Mouse (Mus musculus) small intestine, adult 2 months (tissue): ENCODE results near the gene Eme2. TPM values are rescaled to one million over a fixed set of nuclear protein-coding genes. Genes with fewer than 3 reads are reported as not detected.

ENCODE experiments used
- H3K27ac ChIP-seq: fragments of 200-500 bp; 2 replicates; pipeline ENCODE4 v1.5.1; 2012; ENCODE audit warnings: low read depth, low read length, control low read depth, inconsistent platforms; ENCODE audit not compliant: insufficient read depth
- H3K27me3 ChIP-seq: fragments of 200-500 bp; 2 replicates; pipeline ENCODE4 v1.6.1; 2012; ENCODE audit warnings: mild to moderate bottlenecking, moderate library complexity, low read length, inconsistent platforms; ENCODE audit not compliant: control insufficient read depth, insufficient read depth
- H3K36me3 ChIP-seq: fragments of 200-500 bp; 2 replicates; pipeline ENCODE4 v1.6.1; 2012; ENCODE audit warnings: mild to moderate bottlenecking, low read length, control low read depth, inconsistent platforms; ENCODE audit not compliant: control insufficient read depth, insufficient read depth
- H3K4me1 ChIP-seq: fragments of 200-500 bp; 2 replicates; pipeline ENCODE4 v1.6.1; 2012; ENCODE audit warnings: low read length, inconsistent platforms, mixed read lengths; ENCODE audit not compliant: control insufficient read depth, insufficient read depth, insufficient read length
- H3K4me3 ChIP-seq: fragments of 200-500 bp; 2 replicates; pipeline ENCODE4 v1.5.1; 2012; ENCODE audit warnings: low read depth, mild to moderate bottlenecking, control low read depth, inconsistent platforms, low read length, moderate library complexity
- CTCF ChIP-seq: fragments of 200-500 bp; IDR thresholded peaks from 2 replicates; pipeline ENCODE4 v1.5.1; 2012; ENCODE audit warnings: low read depth, mild to moderate bottlenecking, control low read depth, inconsistent platforms, low read length, moderate library complexity, mixed read lengths; ENCODE audit not compliant: insufficient replicate concordance, insufficient read length; ENCODE audit errors: extremely low read depth
- POLR2A ChIP-seq: fragments of 200-500 bp; IDR thresholded peaks from 2 replicates; pipeline ENCODE4 v1.6.1; 2012; ENCODE audit warnings: low read depth, mild to moderate bottlenecking, control low read depth, inconsistent platforms, low read length, moderate library complexity
- WGBS: fragments of 180-500 bp; shearing (Covaris S2); methylation state at CpG from one replicate; pipeline ENCODE4 v1.1.7; 2018; 5-methylcytosine and 5-hydroxymethylcytosine counted together
- polyA plus RNA-seq: library from polyadenylated mRNA; depleted of rRNA; stranded (reverse); fragments of >200 nt; gene quantifications from 2 replicates; pipeline ENCODE4 v1.2.3, GENCODE M21; 2012

Eme2 gene
- polyA plus RNA-seq, 1 experiment = 21.0 TPM

DNA sequence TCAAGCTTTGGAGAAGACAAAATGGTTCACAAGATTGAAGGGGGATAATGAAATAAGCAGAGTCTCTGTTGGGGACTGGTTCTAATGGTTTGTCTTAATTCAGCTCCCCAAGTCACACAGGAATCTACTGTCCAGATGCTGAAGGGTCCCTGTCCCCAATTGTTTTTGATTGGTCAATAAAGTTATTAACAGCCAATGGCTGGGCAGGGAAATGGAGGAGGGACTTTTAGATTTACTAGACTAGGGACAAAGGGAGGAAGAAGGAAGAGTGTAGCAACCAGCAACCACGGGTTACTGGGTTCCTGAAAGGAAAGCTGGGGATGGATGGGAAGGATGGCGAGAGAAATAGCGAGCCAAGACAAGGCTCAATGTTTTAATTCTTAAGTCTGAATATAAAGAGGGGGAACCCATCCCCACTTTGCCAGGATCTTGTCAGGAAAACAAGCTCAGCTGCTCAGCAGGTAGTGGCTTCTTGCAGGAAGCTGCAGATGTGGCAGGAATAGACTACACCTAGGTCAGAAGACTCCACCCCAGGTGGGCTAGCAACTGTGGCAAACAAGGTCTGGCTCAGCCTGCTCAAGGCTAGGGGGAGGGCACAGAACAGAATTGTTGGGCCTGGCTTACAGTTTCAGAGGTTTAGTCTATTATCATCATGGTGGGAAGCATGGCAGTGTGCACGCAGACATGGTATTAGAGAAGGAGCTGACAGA lies 21.0 kb downstream of the Eme2 start:
- Histone ChIP-seq H3K4me3 (no peak overlapping the region), H3K27ac (no peak overlapping the region), H3K27me3 (no peaks in the 10 kb centered on the region), H3K4me1 (peaks cover 8% of the 10 kb centered on the region), H3K36me3 (no peaks in the 10 kb centered on the region)
- 67% methylated on average over 4 of the region's 4 CpGs for WGBS
- TF ChIP-seq POLR2A (no peak), CTCF (no peak)

DNA sequence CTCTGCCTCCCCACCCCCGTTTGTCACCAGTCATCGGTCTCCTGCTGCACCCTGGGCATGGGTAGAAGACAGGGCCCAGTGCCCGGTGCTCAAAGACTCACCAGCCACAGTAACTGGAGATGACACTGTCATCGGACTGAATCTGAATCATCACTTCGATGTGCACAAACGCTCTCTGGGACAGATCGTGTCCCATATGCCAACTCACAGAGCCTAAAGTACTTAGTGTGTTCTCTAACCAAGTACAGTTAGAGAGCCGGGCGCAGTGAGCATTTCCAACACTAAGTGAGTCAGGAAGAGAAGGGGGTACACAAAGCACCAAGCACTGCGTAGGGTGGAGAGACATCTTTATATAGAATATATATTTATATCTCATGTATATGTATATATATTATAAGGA lies 27.0 kb downstream of the Eme2 start:
- no peak for TF ChIP-seq CTCF
- Histone ChIP-seq H3K4me1 (no peaks in the 10 kb centered on the region), H3K4me3 (no peak overlapping the region), H3K27me3 (no peaks in the 10 kb centered on the region), H3K36me3 (peaks cover 29% of the 10 kb centered on the region), H3K27ac (no peak overlapping the region)
- 92% methylated on average over 10 of the region's 10 CpGs for WGBS

DNA sequence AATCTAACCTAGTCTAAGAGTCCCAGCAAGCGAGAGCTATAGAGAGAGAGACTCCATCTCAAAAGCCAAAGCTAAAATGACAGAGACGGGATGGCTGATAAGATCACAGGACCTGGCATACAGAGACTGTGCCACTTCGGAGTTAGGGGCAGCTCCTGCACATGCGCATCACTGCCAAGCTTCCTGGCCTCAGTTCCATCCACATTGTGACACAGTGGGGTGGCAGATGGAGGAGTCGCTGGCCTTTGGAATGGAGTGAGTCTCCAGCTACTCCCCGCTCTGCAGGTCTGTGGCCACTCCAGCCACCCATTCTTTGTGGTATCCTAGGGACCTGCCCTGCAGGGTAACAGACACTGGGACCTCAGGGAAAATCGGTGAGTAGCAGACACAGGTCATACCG lies 29.1 kb downstream of the Eme2 start, which contains the start of gene Igfals:
TSS of gene Igfals (plus strand) at position 222 of the 400 bp plus-strand sequence.
- no peaks in the 10 kb centered on the region for H3K27me3 ChIP-seq
- no peak within 1 kb of the TSS for H3K27ac ChIP-seq
- H3K4me3 ChIP-seq = no peak within 1 kb of the TSS
- 95% methylated on average over 8 of the region's 8 CpGs for WGBS
- no peaks in the 10 kb centered on the region for H3K4me1 ChIP-seq
- peaks cover 44% of the 10 kb centered on the region for H3K36me3 ChIP-seq
- TF ChIP-seq POLR2A = no peak
- no peak for TF ChIP-seq CTCF

DNA sequence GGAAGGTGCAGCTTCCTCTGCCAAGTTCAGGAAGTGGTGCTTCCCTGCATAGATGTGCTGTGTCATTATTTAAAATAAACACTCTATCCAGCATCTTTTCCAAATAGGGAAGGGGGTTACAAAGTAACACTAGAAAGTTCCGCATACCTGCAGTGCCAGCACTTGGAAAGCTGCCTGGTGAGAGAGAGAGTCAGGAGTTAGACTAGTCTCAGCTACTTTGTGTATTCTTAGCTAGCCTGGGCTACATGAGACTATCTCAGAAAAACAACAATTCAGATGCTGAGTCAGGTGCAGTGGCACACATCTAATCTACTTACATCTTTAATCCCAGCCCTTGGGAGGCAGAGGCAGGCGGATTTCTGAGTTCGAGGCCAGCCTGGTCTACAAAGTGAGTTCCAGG lies 33.1 kb downstream of the Eme2 start:
- WGBS = 99% methylated on average over 3 of the region's 3 CpGs
- TF ChIP-seq POLR2A (no peak), CTCF (no peak)
- H3K4me3 ChIP-seq = no peak overlapping the region
- peaks cover 66% of the 10 kb centered on the region for H3K36me3 ChIP-seq
- no peaks in the 10 kb centered on the region for H3K27me3 ChIP-seq
- no peaks in the 10 kb centered on the region for H3K4me1 ChIP-seq
- no peak overlapping the region for H3K27ac ChIP-seq

DNA sequence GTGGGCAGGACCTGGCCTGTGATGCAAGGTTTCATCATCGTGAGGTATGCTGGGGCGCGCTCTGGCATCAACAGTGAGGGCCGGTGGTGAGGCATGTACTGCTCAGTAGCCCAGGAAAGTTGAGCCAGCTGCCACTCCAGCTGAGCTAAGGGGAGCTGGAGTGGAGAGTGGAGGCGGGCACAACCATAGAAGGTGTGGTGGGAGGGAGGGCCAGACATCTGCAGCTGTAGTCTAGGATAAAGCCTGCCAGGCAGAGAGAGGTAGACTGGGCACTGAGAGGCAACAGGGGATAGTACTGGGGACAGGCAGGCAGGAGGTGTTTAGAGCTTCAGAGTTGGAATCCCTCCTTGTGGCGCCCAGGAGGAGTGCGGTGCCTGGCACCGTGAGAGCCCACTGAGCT lies 34.8 kb downstream of the Eme2 start:
- Histone ChIP-seq H3K4me1 (no peaks in the 10 kb centered on the region), H3K27ac (no peak overlapping the region), H3K36me3 (peaks cover 72% of the 10 kb centered on the region), H3K4me3 (no peak overlapping the region), H3K27me3 (no peaks in the 10 kb centered on the region)
- TF ChIP-seq CTCF = no peak
- TF ChIP-seq POLR2A = no peak
- WGBS = 90% methylated on average over 8 of the region's 8 CpGs

DNA sequence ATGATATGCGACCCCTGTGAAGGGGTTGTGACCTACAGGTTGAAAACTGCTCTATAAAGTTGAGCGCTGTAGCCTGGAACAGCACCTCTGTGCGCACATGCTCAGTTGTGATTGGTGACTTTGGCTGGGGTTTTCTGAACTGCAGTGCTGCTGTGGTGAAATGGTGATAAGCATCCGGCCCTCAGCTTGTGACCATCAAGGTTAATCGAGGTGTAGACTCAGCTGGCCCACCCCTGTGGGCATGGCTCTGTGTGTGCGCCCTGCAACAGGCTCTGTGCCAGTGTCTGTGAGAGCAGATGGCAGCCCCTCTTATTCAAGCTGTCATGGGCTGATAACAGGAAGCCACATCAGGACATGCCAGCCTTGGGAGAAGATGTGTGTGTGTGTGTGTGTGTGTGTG lies 35.9 kb downstream of the Eme2 start:
- TF ChIP-seq POLR2A (no peak), CTCF (no peak)
- H3K27me3 ChIP-seq = no peaks in the 10 kb centered on the region
- H3K4me1 ChIP-seq = no peaks in the 10 kb centered on the region
- peaks cover 71% of the 10 kb centered on the region for H3K36me3 ChIP-seq
- H3K4me3 ChIP-seq = no peak overlapping the region
- WGBS = 86% methylated on average over 6 of the region's 6 CpGs
- no peak overlapping the region for H3K27ac ChIP-seq

DNA sequence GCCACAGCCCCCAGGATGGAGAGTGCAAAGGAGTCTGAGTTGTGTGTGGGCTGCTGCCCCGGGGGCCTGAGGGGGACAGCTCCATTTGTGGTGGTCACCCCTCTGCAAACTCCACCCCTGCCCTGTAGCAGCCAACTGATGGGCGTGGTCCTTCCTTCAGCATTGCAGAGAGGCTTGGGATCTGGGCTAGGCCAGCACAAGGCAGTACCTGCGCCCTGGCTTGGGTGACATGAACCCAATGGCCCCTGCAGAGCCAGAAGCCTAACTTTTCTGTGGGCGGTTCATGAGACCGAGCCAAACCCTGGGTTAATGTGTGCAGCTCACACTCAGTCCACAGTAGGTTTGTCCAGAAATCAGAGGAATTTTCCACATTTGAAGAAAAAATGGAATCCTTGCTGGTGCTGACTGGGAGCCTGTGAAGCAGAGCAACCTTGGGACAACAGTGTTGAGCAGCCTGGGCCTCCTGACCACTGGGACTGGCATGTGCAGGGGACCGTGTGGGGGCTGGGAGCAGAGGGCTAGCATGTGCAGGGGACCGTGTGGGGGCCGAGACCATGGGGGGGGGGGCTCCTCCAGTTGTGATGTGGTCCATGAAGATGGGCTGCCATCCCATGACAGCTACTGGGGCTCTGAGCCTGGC lies 36.9 kb downstream of the Eme2 start:
- no peak overlapping the region for H3K27ac ChIP-seq
- H3K4me3 ChIP-seq = no peak overlapping the region
- H3K36me3 ChIP-seq = peaks cover 70% of the 10 kb centered on the region

More for the DNA sequence above, 36.9 kb downstream of the Eme2 start:
- TF ChIP-seq CTCF (no peak), POLR2A (no peak)
- 81% methylated on average over 8 of the region's 8 CpGs for WGBS
- no peaks in the 10 kb centered on the region for H3K4me1 ChIP-seq
- no peaks in the 10 kb centered on the region for H3K27me3 ChIP-seq
